Mouse (Mus musculus): ENCODE measurements around the gene 1700031F05Rik. TPM values are rescaled to one million over a fixed set of nuclear protein-coding genes. Genes with fewer than 3 reads are reported as not detected.
"Not testable (repeated sequence)": the region's sequence is repeated elsewhere in the genome, so short reads cannot be mapped to it uniquely, and the experiment has no call there.

1700031F05Rik gene
- polyA plus RNA-seq (2014; fragmentation: Nextera tagmentation; extraction: Ambion mirVana) = not detected in 2 replicates

DNA sequence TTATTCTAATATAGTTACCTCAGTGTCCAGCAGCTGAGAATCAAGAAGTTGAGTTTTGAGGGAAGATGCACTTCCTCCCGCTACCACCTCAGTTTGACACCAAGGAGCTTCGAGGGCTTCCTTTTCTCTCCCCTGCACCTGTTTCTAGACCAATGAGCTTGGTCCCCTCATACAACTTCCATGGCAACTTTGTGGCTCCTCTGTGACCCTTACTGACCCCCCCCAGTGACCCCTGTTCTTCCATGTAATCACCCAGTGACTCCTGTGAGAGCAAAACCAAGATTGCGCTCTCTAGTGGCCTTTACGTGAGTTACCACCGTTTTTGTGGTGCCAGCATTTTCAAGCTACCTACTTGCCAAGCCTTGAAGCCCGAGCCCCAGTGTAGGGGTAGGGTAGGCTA is at the start of gene 1700031F05Rik:
TSS of gene 1700031F05Rik (minus strand) at position 101 of the 400 bp plus-strand sequence.
- H3K36me3 ChIP-seq (ENCODE audit: control insufficient read depth, insufficient read depth, low read length) = no peaks in the 10 kb centered on the region
- no peak within 1 kb of the TSS for H3K4me2 ChIP-seq (ENCODE audit: low read length)
- no peak within 1 kb of the TSS for H3K27ac ChIP-seq (replicated peaks in 1 of 2; ENCODE audit: control insufficient read depth in 1 of 2, insufficient read depth in 1 of 2, low read depth in 2 of 2, low read length in 2 of 2)
- no peak for ATAC-seq (ENCODE audit: insufficient number of reproducible peaks, insufficient read depth, low FRiP score, low read depth)
- H3K27me3 ChIP-seq (ENCODE audit: control insufficient read depth, insufficient read depth, low read length) = no peaks in the 10 kb centered on the region
- H3K9ac ChIP-seq (ENCODE audit: low read length) = no peak within 1 kb of the TSS
- 79% methylated on average over 5 of the region's 6 CpGs for WGBS
- no peaks in the 10 kb centered on the region for H3K4me1 ChIP-seq (ENCODE audit: control insufficient read depth in 2 of 2, insufficient read depth in 2 of 2, low read length in 2 of 2)
- H3K9me3 ChIP-seq (ENCODE audit: control insufficient read depth, low read length) = no peaks in the 10 kb centered on the region
- H3K4me3 ChIP-seq (ENCODE audit: control insufficient read depth in 1 of 2, insufficient read depth in 1 of 2, low read depth in 1 of 2, low read length in 2 of 2) = no peak within 1 kb of the TSS

DNA sequence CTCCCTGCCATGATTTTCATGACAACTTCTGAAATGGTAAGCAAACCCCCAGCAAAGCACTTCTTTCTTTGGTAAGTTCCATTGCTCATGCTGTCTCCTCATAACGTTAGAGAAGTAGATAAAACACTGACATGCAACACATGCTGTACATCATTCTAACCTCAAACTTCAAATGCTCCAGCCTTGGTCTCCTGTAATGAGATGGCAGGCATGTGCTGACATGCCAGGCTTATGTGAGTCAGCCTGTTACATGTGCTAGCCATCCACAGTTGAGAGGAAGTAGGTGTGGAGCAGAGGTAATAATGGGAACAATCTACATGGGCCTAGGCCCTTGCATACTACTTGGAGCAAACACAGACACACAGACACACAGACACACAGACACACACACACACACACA is 47.1 kb upstream of the 1700031F05Rik start:
- not testable (repeated sequence) for H3K27me3 ChIP-seq (ENCODE audit: control insufficient read depth, insufficient read depth, low read length); H3K36me3 ChIP-seq (ENCODE audit: control insufficient read depth, insufficient read depth, low read length); H3K27ac ChIP-seq (replicated peaks in 1 of 2; ENCODE audit: control insufficient read depth in 1 of 2, insufficient read depth in 1 of 2, low read depth in 2 of 2, low read length in 2 of 2); H3K4me1 ChIP-seq (ENCODE audit: control insufficient read depth in 2 of 2, insufficient read depth in 2 of 2, low read length in 2 of 2); H3K4me3 ChIP-seq (ENCODE audit: control insufficient read depth in 1 of 2, insufficient read depth in 1 of 2, low read depth in 1 of 2, low read length in 2 of 2); H3K9ac ChIP-seq (ENCODE audit: low read length); ATAC-seq (ENCODE audit: insufficient number of reproducible peaks, insufficient read depth, low FRiP score, low read depth); H3K9me3 ChIP-seq (ENCODE audit: control insufficient read depth, low read length); H3K4me2 ChIP-seq (ENCODE audit: low read length)
- WGBS = 71% methylated on average over 1 of the region's 1 CpGs

DNA sequence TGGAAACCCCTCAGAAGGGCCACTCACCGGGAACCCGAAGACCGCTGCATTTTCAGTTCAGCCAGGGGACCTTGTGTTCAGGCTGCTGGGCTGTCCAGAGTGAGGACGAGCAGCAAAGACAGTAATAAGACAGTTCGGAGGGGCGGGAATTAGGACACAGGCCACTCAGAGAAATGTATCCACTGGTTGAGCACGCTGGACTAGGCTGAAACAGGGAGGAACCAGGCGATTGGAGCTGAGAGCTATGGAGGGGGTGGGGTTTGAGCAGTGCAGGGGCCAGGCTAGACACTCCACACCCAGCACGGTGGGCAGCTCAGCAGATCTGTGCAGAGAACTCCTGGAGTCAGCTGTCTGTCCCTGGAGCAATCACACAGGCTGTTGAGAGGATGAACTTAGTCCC is 40.8 kb upstream of the 1700031F05Rik start, which contains the start of the genes Dmrtc1a and 1700011M02Rik:
TSS of gene Dmrtc1a (minus strand) at position 101 of the 400 bp plus-strand sequence.
TSS of gene 1700011M02Rik (plus strand) at position 319 of the 400 bp plus-strand sequence.
- ATAC-seq (ENCODE audit: insufficient number of reproducible peaks, insufficient read depth, low FRiP score, low read depth); H3K4me2 ChIP-seq (ENCODE audit: low read length); H3K27ac ChIP-seq (replicated peaks in 1 of 2; ENCODE audit: control insufficient read depth in 1 of 2, insufficient read depth in 1 of 2, low read depth in 2 of 2, low read length in 2 of 2); H3K4me3 ChIP-seq (ENCODE audit: control insufficient read depth in 1 of 2, insufficient read depth in 1 of 2, low read depth in 1 of 2, low read length in 2 of 2); H3K9ac ChIP-seq (ENCODE audit: low read length); H3K4me1 ChIP-seq (ENCODE audit: control insufficient read depth in 2 of 2, insufficient read depth in 2 of 2, low read length in 2 of 2); H3K36me3 ChIP-seq (ENCODE audit: control insufficient read depth, insufficient read depth, low read length); H3K9me3 ChIP-seq (ENCODE audit: control insufficient read depth, low read length); H3K27me3 ChIP-seq (ENCODE audit: control insufficient read depth, insufficient read depth, low read length): not testable (repeated sequence)
- 67% methylated on average over 3 of the region's 9 CpGs for WGBS

DNA sequence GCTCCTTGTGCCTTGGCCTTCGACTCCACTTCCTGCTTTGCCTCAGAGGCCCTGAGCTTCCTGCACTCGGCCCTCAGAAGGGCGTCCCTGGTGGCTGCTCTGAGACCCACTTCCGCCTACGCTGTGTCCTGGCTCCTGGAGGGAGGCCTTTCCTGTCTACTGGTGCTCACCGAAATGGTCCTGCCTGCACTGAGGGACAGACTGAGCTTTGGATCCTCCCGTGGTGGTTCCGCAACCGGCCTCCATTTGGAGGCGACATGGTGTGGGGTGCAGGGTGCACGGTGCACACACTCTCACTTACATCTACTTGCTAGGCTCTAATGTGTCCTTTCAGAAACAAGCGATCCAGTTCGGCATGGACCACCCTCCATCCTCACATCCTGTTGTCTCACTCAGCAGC is 13.3 kb downstream of the 1700031F05Rik start, which contains the start of gene Dmrtc1c2:
TSS of gene Dmrtc1c2 (minus strand) at position 101 of the 400 bp plus-strand sequence.
- H3K27me3 ChIP-seq (ENCODE audit: control insufficient read depth, insufficient read depth, low read length); H3K9me3 ChIP-seq (ENCODE audit: control insufficient read depth, low read length); ATAC-seq (ENCODE audit: insufficient number of reproducible peaks, insufficient read depth, low FRiP score, low read depth); H3K36me3 ChIP-seq (ENCODE audit: control insufficient read depth, insufficient read depth, low read length); H3K9ac ChIP-seq (ENCODE audit: low read length); H3K4me3 ChIP-seq (ENCODE audit: control insufficient read depth in 1 of 2, insufficient read depth in 1 of 2, low read depth in 1 of 2, low read length in 2 of 2); H3K4me1 ChIP-seq (ENCODE audit: control insufficient read depth in 2 of 2, insufficient read depth in 2 of 2, low read length in 2 of 2); H3K4me2 ChIP-seq (ENCODE audit: low read length); H3K27ac ChIP-seq (replicated peaks in 1 of 2; ENCODE audit: control insufficient read depth in 1 of 2, insufficient read depth in 1 of 2, low read depth in 2 of 2, low read length in 2 of 2): not testable (repeated sequence)
- no CpG with 5 or more reads among the region's 13 CpGs for WGBS

DNA sequence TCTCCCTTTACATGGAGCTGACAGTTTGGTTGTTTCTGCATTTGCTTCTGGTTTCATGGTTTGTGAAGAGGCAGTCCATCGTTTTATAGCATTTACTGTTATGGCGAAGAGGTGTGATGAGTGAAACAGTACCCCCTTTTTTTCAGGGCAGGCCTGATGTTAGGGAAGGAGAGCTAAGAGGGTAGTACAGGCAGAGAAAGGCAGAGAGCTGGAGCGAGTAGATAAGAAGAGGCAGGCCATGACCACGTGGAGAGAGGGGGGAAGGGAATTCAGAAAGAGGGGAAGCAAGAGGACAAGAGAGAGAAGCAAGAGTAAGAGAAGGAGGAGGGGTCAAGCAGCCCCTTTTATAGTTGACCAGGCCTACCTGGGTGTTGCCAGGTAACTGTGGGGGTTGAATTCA is 55.5 kb downstream of the 1700031F05Rik start:
- ATAC-seq (ENCODE audit: insufficient number of reproducible peaks, insufficient read depth, low FRiP score, low read depth) = no peak

More for the DNA sequence above, 55.5 kb downstream of the 1700031F05Rik start:
- H3K9ac ChIP-seq (ENCODE audit: low read length) = no peak overlapping the region
- no peaks in the 10 kb centered on the region for H3K9me3 ChIP-seq (ENCODE audit: control insufficient read depth, low read length)
- no peaks in the 10 kb centered on the region for H3K27me3 ChIP-seq (ENCODE audit: control insufficient read depth, insufficient read depth, low read length)
- H3K4me2 ChIP-seq (ENCODE audit: low read length) = no peak overlapping the region
- no peak overlapping the region for H3K27ac ChIP-seq (replicated peaks in 1 of 2; ENCODE audit: control insufficient read depth in 1 of 2, insufficient read depth in 1 of 2, low read depth in 2 of 2, low read length in 2 of 2)
- 44% methylated on average over 4 of the region's 4 CpGs for WGBS
- H3K36me3 ChIP-seq (ENCODE audit: control insufficient read depth, insufficient read depth, low read length) = no peaks in the 10 kb centered on the region
- H3K4me3 ChIP-seq (ENCODE audit: control insufficient read depth in 1 of 2, insufficient read depth in 1 of 2, low read depth in 1 of 2, low read length in 2 of 2) = no peak overlapping the region
- no peaks in the 10 kb centered on the region for H3K4me1 ChIP-seq (ENCODE audit: control insufficient read depth in 2 of 2, insufficient read depth in 2 of 2, low read length in 2 of 2)

Other genes starting within 250 kb of the 1700031F05Rik start
- 12.6 and 14.0 TPM in 2 replicates for gene Phka1, start 223.7 kb downstream of the 1700031F05Rik start, polyA plus RNA-seq (2014; fragmentation: Nextera tagmentation; extraction: Ambion mirVana)
- gene Gm3880, start 181.0 kb downstream of the 1700031F05Rik start, polyA plus RNA-seq (2014; fragmentation: Nextera tagmentation; extraction: Ambion mirVana) = not detected in 2 replicates
- gene Gm9112, start 160.3 kb downstream of the 1700031F05Rik start, polyA plus RNA-seq (2014; fragmentation: Nextera tagmentation; extraction: Ambion mirVana) = not detected in 2 replicates
- not detected in 2 replicates for gene Dmrtc1b, start 160.1 kb downstream of the 1700031F05Rik start, polyA plus RNA-seq (2014; fragmentation: Nextera tagmentation; extraction: Ambion mirVana)
- gene Dmrtc1c1, start 65.0 kb downstream of the 1700031F05Rik start, polyA plus RNA-seq (2014; fragmentation: Nextera tagmentation; extraction: Ambion mirVana) = not detected in 2 replicates
- gene Dmrtc1c2, start 13.4 kb downstream of the 1700031F05Rik start, polyA plus RNA-seq (2014; fragmentation: Nextera tagmentation; extraction: Ambion mirVana) = not detected in 2 replicates
- 0.49 and 0.63 TPM in 2 replicates for gene Dmrtc1a, start 40.7 kb upstream of the 1700031F05Rik start, polyA plus RNA-seq (2014; fragmentation: Nextera tagmentation; extraction: Ambion mirVana)
- gene 1700011M02Rik, start 40.9 kb upstream of the 1700031F05Rik start, polyA plus RNA-seq (2014; fragmentation: Nextera tagmentation; extraction: Ambion mirVana) = not detected in 2 replicates
- gene 1700018G05Rik, start 60.4 kb upstream of the 1700031F05Rik start, polyA plus RNA-seq (2014; fragmentation: Nextera tagmentation; extraction: Ambion mirVana) = not detected in 2 replicates

Data from heart, embryonic 14.5 days (tissue).